Mouse (Mus musculus) kidney, adult 8-10 months (tissue): ENCODE results near the gene Eloa.
A peak's percentile ranks its signal among the peaks of the same experiment; 100 is the strongest.
"Not testable (repeated sequence)": the region's sequence is repeated elsewhere in the genome, so short reads cannot be mapped to it uniquely, and the experiment has no call there.

Experiments
- DNase-seq, 2 experiments: peaks; one replicate each; pipeline ENCODE4 v3.0.0; 2022

The Eloa gene

DNA sequence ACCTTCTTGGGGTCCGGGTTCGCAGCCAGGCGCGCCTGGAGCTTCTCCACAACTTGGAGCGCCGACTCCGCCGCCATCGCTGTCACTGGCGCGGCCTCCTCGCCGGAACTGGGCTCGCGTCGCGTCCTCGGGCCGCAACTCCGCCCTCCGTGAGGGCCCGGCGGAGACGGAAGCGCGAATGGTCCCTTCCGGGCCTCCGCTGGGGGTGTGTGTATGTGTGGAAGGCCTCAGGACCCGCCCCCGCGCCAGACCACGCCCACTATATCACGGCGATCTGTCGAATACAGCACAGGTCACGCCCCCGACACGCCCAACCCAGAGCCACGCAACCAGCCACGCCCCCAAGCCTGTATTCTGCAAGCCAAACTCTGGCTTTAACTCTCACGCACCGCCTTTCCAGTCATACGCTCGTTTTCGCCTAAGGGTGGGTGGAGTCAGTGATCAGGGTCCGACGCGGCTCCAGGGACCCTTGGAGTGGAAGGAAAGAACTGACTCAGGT, at the start of gene Eloa:
Gene Eloa (minus strand): TSS at position 215 of the 499 bp plus-strand sequence.
- DNase-seq = peak; percentile 100

DNA sequence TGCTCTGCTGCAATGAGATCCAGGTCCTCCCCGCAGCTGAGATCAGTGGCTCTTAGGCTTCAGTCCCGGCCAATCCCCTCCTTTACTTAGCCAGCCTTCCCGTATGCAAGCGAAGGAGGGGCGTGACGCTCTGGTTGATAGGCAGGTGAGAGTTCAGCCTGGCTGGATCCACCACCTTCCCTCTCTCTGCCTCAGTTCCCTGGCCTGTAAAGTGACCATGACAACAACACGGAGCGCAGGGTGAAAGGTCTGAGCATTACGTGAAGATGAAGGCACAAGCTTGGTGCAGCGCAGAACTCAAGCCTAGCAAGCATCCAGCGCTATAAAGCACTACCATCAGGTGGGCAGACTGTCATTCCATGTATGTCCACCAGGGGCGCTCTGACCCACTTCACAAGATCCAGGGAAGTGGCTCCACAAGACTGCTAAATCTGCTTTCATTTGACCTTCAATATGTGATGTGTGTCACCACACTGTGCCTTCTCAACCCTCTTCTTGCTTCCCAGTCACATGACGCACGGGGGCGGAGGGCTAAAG, 49.7 kb upstream of the Eloa start:
- peak; percentile 79 to 87 for DNase-seq

DNA sequence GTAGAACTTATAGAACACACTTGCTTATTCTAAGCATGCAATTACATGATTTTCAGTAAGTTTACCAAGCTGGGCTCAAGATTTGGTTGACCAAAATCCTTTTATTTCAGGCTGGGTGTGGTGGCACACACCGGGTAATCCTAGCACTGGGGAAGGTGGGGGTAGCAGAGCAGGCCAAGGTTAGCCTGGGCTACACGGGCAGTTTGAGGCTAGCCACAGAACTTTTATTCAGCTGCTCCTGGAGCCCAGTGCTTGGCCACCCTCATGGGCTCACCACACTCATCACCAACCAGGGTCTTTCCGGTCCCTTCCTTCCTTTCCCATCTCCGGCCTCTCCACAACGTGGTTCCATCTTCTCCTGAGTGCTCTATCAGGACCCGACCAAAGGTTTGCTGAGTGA, 49.0 kb upstream of the Eloa start:
- DNase-seq = no peak

DNA sequence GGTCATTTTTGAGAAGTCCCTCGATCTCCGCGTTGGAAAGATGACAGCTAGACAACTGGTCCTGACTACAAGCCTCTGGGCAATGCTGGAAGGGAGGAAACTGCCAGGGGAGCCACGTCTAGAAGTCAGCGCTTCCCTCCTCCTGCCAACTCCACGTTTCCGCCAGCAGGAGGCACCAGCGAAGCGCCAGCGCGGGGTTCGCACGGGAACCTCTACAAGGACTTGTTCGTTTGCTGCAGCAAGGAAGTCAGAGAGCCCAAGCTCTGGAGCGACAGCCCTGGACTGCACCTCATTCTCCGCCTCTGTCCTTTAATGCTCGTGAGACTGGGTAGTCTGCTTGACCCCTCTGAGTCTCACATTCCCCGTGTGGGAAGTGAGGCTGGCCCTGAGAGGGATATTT, 48.4 kb upstream of the Eloa start:
- peak; percentile 77 to 84 for DNase-seq

DNA sequence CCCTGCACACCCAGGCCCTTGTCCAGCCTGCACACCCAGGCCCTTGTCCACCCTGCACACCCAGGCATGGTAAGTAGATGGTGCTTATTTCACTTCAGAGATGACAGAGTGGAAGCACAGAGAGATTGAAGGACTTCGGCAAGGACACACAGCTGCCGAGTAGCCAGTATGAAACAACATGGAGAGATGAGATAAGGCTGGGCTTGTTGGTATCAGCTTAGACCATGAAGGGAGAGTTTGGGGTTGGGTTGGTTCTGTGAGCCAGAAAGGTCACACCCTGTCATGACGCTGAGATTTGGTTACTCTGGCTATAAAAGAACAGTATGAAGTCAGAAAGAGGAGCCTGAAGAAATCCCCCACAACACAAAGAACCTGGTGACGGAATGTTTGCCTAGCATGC, 47.8 kb upstream of the Eloa start:
- DNase-seq = no peak

DNA sequence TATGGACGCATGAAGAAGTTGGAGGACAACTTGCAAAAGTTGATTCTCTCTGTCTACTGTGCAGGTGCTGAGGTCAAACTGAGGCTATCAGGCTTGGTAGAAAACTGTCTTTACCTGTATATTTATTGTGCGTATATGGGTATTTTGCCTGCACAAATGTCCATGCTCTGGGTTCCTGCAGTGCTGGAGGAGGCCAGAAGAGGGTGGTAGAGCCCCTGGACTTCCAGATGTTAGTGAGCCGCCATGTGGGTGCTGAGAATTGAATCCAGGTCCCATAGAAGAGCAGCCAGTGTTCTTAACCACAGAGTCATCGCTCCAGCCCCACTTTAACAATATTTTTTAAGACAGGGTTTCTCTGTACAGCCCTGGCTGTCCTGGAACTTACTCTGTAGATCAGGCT, 41.6 kb upstream of the Eloa start:
- DNase-seq = no peak

DNA sequence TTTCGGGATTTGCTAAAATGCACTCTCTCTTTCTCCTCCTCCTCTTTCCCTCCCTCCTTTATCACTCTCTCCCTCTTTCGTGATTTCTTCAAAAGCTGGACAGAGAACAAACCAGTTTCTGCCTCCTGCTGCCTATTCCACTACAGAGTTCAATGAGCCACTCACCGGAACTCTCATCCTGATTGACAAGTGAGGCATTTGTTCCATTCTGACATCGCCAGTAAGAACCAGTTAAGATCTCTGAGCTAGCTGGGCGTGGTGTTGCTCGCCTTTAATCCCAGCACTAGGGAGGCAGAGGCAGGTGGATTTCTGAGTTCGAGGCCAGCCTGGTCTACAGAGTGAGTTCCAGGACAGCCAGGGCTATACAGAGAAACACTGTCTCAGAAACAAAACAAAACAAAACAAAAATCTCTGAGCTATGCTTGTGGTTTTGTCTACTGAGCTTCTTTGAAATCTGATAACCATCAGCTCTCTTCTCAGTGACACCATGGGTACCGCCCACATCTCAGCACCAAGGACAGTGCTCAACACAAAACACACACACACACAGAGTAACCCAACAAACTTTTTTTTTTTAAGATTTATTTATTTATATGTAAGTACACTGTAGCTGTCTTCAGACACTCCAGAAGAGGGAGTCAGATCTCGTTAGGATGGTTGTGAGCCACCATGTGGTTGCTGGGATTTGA, 38.4 kb upstream of the Eloa start:
- DNase-seq = not testable (repeated sequence)

- DNase-seq = no peak
These were observed 36.4 kb upstream of the Eloa start for GRCm38 (mm10) chr4:136057916-136058315.

DNA sequence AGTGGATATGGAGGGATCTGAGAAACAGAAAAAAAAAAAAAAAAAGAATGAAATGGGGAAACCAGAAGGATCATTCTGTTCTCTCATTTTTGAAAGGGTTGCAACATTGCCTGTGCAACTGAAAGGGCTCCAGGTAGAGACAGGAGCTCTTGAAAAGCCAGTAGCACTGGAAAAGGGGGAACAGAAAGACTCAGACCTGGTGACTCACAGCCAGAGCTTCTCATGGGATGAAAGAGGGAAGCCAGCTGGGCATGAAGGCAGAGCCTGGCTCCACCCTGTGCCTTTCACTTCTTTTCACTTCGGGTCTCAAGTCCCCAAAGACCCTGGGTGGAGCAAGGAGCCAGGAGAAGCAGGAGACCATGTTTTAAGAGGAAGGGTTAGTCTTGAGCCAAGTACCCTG, 34.5 kb upstream of the Eloa start:
- no peak for DNase-seq

DNA sequence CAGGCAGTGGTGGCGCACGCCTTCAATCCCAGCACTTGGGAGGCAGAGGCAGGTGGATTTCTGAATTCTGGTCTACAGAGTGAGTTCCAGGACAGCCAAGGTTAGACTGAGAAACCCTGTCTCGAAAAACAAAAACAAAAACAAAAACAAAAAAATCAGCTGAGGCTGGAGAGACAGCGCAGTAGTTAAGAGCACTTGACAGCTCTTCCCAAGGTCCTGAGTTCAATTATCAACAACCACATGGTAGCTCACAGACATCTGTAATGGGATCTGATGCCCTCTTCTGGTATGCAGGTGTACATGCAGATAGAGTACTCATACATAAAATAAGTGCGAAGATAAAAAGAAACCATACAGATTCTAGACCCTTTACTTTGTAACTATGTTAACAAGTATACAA, 32.3 kb upstream of the Eloa start:
- no peak for DNase-seq

- DNase-seq = peak; percentile 94 to 95
These were observed 31.7 kb upstream of the Eloa start, which contains the start of gene Rpl11 for GRCm38 (mm10) chr4:136053247-136053596. Gene Rpl11 (minus strand): TSS chr4:136053428.

DNA sequence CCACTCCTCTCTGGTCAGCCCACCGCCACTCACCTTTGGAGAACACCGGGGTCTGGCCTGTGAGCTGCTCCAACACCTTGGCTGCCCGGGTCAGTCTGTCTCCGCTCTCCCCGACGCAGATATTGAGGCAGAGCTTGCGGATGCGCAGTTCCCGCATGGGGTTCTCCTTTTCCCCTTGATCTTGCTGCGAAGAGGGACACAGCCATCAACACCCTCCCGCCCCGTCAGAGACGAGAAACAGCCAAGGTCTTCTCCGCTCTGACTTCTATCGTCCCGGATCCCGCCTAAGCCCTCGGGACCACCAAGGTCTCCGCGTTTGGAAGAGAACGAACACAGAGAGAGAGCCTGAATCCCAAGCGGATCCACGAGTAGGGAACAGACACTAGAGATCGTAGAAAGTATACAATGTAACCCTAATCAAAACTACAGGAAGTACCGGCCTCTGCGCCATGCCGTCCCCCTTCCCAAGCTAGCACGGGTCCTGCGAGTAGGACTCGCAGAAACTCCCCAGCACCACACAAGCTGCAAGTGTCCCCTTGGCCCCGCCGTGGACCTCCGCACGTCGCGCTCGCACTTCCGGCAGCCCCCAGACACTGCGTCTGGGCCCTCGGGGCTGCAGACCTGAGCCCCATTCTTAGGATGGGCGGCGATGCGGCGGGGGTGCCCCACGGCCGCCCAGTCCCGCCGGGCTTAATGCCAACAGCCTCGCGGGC, 31.1 kb upstream of the Eloa start:
- DNase-seq = no peak

GRCm38 (mm10) chr4:136052060-136052459, 30.5 kb upstream of the Eloa start:
- no peak for DNase-seq

DNA sequence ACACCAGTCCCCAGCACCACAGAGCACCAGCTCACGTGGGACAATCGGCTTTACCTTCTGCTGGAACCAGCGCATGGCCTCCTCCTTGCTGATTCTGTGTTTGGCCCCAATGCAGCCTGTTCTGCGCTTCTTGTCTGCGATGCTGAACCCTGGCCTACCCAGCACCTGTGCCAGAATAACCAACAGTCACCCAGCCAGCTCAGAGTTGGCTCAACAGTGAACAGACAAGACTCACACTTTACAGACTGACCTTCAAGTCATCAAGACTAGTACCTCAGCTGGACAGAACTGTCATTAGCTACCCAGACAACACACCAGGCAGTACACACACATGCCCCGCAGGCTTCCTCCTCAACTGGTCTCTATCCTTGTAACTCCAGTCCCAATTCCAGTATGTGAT, 28.7 kb upstream of the Eloa start:
- DNase-seq = no peak

DNA sequence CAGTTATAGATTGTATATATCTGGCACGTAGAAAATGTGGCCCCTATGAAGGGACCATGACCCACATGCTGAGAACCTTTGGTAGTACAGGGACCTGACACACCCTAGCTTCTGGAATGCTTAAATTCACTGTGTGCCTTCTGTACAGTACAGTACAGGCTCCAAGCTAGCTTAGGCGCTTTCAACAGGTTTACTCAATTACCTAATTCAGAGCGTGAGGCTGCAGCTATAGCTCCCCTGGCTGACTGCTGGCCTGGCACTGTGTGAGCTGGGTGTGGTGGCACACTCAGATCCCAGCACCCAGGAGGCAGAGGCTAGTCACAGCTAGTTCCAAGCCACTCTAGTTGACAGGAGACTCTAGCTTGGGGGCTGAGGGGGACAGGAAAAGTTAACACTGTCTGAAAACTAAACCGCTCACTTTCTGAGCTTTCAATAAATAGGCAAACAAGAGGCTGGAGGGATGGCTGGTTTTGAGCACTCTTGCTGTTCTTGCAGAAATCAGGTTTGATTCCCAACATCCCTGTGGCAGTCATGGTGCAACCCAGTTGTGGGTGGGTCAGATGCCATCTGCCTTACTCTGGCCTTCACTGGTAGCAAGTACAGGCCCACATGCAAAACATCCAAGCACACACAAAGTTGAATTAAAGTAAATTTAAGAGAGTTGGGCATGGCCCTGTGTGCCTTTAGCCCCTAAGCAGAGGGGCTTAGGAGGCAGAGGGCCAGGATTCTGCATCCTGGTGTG, 26.9 kb upstream of the Eloa start:
- DNase-seq = peak in 1 of 2 experiments; percentile 23

DNA sequence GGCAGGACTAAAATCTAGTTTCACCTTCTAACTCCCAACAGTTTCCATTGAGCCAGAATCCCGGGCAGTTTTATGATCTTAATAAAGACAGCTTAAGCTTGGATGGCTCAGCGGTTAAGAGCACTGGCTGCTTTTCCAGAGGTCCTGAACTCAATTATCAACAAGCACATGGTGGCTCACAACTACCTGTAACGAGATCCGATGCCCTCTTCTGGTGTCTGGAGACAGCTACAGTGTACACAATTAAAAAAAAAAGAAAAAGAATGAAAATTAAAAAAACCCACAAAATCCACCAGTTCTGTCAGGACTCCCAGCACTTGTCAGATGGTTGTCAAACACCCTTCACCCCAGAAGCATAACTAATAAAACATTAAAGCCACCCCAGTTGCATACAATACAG, 26.1 kb upstream of the Eloa start:
- DNase-seq = no peak

GRCm38 (mm10) chr4:136046888-136047287, 25.3 kb upstream of the Eloa start:
- no peak for DNase-seq

DNA sequence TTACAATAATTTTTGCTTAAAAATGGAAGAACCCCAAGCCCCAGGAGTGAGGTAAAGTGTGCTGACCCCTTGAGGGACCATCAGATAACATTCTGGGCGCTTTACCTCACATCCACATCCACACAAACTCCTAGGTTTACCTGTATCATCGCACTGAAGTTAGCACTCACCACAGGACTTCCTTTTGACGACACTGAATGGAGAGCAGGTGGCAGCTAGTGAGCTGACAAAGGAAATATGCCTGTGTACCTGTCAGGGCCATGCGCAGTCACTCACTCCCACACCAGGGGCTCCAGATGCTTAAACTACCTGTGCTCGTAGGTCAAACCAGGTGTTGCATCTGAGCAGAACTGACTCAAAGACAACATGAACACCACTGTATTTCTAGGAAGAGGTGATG, 23.5 kb upstream of the Eloa start:
- no peak for DNase-seq

GRCm38 (mm10) chr4:136043784-136044400, 22.3 kb upstream of the Eloa start:
- DNase-seq = no peak

GRCm38 (mm10) chr4:136035078-136035477, 13.5 kb upstream of the Eloa start:
- no peak for DNase-seq

- no peak for DNase-seq
These were observed 11.7 kb upstream of the Eloa start for GRCm38 (mm10) chr4:136033231-136033630.

- peak; percentile 30 to 34 for DNase-seq
These were observed 9.7 kb upstream of the Eloa start for GRCm38 (mm10) chr4:136030968-136031909.
